Mouse (Mus musculus) heart, adult 18-20 months (tissue): ENCODE measurements at regions not wholly inside any gene's neighbourhood (a gene's known extent, or its start where the extent isn't known, plus 50 kb on each side); places are given as distances from the start of the nearest gene placed in this dataset.

Source experiments
- DNase-seq, 2 experiments: peaks; one replicate each; pipeline ENCODE4 v3.0.0; 2021 to 2022; ENCODE audit warnings: mixed read lengths in 1 of 2

- no peak for DNase-seq
Measured at GRCm38 (mm10) chr12:12147088-12147687, 114.8 kb upstream of the Fam49a start.

- peak in 1 of 2 experiments; percentile 5 for DNase-seq
Measured at GRCm38 (mm10) chr12:12147847-12148246, 114.1 kb upstream of the Fam49a start.

GRCm38 (mm10) chr12:12148659-12149399 is 113.1 kb upstream of the Fam49a start:
- peak in 1 of 2 experiments; percentile 28 for DNase-seq

- DNase-seq = no peak
Measured at GRCm38 (mm10) chr12:12164411-12164810, 97.5 kb upstream of the Fam49a start.

- no peak for DNase-seq
Measured at GRCm38 (mm10) chr12:12170581-12170980, 91.4 kb upstream of the Fam49a start.

- no peak for DNase-seq
Measured at GRCm38 (mm10) chr12:12172087-12172823, 89.7 kb upstream of the Fam49a start.

GRCm38 (mm10) chr12:12176331-12177263 is 85.3 kb upstream of the Fam49a start:
- DNase-seq = peak; percentile 87 to 90

- no peak for DNase-seq
Measured at GRCm38 (mm10) chr12:12177264-12178043, 84.5 kb upstream of the Fam49a start.

- peak; percentile 65 to 83 for DNase-seq
Measured at GRCm38 (mm10) chr12:12178391-12178790, 83.5 kb upstream of the Fam49a start.

GRCm38 (mm10) chr12:12179292-12179865 is 82.6 kb upstream of the Fam49a start:
- peak; percentile 54 to 55 for DNase-seq

GRCm38 (mm10) chr12:12180986-12181385 is 81.0 kb upstream of the Fam49a start:
- DNase-seq = no peak

GRCm38 (mm10) chr12:12181686-12182085 is 80.3 kb upstream of the Fam49a start:
- DNase-seq = no peak

GRCm38 (mm10) chr12:12186353-12186752 is 75.6 kb upstream of the Fam49a start:
- no peak for DNase-seq

- DNase-seq = no peak
Measured at GRCm38 (mm10) chr12:12195066-12195465, 66.9 kb upstream of the Fam49a start.

- DNase-seq = no peak
Measured at GRCm38 (mm10) chr12:12196627-12197026, 65.3 kb upstream of the Fam49a start.

GRCm38 (mm10) chr12:12208216-12208615 is 53.7 kb upstream of the Fam49a start:
- DNase-seq = no peak
